Mouse (Mus musculus): ENCODE results near the gene Ncor2. TPM values are rescaled to one million over a fixed set of nuclear protein-coding genes. Genes with fewer than 3 reads are reported as not detected.

Gene Ncor2
- total and polyA plus RNA-seq, 2 experiments = 7.1 to 15.0 TPM

DNA sequence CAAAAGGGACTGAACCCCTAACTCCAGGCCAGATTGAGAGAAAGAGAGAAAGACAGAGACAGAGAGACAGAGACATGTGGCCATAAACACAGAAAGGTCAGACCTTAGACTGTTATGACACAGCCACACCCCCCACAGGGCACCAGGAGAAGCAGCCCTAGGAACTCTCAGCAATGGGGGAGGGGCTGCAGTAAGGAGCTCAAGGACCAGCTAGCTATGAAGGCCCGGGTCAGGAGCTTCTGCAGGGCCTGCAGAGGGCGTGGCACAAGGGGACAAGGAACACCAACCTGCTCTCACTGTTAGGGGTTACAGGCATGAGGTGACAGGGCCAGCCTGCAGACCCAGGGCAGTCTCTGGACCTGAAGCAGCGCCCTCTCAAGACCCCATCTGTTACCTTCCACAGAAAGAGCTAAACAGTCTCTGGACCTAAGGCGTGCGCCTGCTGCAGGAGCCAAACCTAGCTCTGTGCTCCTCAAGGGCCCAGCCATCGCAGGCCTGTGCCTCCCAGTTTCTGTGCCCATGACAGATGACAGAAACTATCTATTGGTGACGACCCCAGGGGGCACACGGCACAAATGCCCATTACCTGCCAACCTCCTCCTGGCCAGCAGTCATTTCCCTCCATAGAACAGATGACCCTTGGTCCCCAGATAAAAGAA lies 21.5 kb downstream of the Ncor2 start:
- no peaks in the 10 kb centered on the region for H3K27me3 ChIP-seq (ENCODE audit: control insufficient read depth, insufficient read depth, low read length)
- H3K36me3 ChIP-seq (ENCODE audit: control insufficient read depth, insufficient read depth, low read length) = no peaks in the 10 kb centered on the region
- H3K4me3 ChIP-seq (ENCODE audit: insufficient read depth, low read depth, low read length) = no peak overlapping the region
- WGBS = 66% methylated on average over 8 of the region's 8 CpGs
- TF ChIP-seq CTCF (IDR thresholded peaks at IDR 0.05; ENCODE audit: low read depth, low read length) (no peak), POLR2A (IDR thresholded peaks at IDR 0.05; ENCODE audit: extremely low read depth, insufficient read depth, low read length) (no peak)
- H3K79me2 ChIP-seq (ENCODE audit: control insufficient read depth, insufficient read depth, low read length) = peaks cover 92% of the 10 kb centered on the region
- H3K4me1 ChIP-seq (ENCODE audit: control insufficient read depth, insufficient read depth, low read length) = peaks cover 37% of the 10 kb centered on the region
- no peak for DNase-seq (ENCODE audit: extremely low read depth, low read depth, low spot score)
- H3K27ac ChIP-seq (replicated peaks; ENCODE audit: insufficient read depth, low read depth, low read length) = no peak overlapping the region
- no peak overlapping the region for H3K9ac ChIP-seq (ENCODE audit: low read depth, low read length)

DNA sequence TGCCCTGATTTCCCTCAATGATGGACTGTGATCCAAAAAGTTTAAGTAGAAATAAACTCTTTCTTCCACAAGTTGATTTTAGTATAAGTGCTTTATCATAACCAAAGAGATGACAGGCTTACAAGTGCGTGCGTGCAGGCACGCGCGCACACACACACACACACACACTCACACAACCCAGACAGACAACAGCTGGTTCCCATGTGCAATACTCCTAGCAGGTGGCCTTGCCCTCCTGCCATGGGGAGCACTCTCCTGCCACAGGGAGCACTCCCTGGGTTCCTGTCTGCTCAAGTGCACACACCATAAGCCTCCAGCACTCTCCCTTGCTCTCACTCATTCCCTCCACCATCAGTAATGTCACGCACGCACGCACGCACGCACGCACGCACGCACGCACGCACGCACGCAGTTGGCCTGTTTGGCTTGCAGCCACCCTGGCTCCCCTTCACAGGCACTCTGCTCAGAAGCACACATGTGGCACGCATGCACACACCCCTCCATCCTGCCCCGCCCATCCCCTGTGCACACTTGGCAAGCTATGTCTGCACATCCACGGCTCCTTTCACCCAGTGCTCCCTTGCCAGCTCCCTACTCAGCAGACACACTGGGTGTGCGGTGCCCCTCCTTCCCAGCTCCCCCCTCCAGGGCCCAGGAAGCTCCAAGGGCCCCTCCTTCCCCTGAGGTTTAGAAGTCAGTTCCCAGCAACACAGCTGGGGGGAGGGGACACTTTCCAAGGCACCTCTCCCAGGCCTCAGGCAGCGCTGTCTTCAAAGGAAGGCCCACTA lies 22.4 kb downstream of the Ncor2 start:
- TF ChIP-seq CTCF (IDR thresholded peaks at IDR 0.05; ENCODE audit: low read depth, low read length) (no peak), POLR2A (IDR thresholded peaks at IDR 0.05; ENCODE audit: extremely low read depth, insufficient read depth, low read length) (no peak)
- peaks cover 91% of the 10 kb centered on the region for H3K79me2 ChIP-seq (ENCODE audit: control insufficient read depth, insufficient read depth, low read length)
- no peaks in the 10 kb centered on the region for H3K27me3 ChIP-seq (ENCODE audit: control insufficient read depth, insufficient read depth, low read length)
- H3K4me1 ChIP-seq (ENCODE audit: control insufficient read depth, insufficient read depth, low read length) = peaks cover 35% of the 10 kb centered on the region
- no peaks in the 10 kb centered on the region for H3K36me3 ChIP-seq (ENCODE audit: control insufficient read depth, insufficient read depth, low read length)
- H3K9ac ChIP-seq (ENCODE audit: low read depth, low read length) = no peak overlapping the region
- H3K27ac ChIP-seq (replicated peaks; ENCODE audit: insufficient read depth, low read depth, low read length) = no peak overlapping the region
- 88% methylated on average over 22 of the region's 22 CpGs for WGBS
- no peak for DNase-seq (ENCODE audit: extremely low read depth, low read depth, low spot score)
- H3K4me3 ChIP-seq (ENCODE audit: insufficient read depth, low read depth, low read length) = no peak overlapping the region

DNA sequence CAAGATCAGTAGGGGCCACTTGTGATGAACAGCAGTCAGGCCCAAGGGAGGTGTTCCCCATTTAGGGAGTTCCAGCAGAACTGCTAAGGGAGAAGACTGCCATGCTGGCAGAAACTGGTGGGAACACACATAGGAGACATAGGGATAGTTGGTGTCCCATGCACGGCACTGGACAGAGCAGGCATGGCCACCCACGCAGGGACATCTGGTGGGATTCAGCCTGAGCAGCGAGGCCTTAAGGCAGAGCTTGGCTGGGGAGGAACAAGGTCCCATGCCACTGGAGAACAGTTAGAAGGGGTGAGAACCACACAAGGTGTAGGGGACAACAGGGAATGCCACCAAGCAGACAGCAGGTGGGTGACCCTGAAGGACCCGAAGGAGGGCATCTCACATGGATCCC lies 23.6 kb downstream of the Ncor2 start:
- TF ChIP-seq POLR2A (IDR thresholded peaks at IDR 0.05; ENCODE audit: extremely low read depth, insufficient read depth, low read length) = no peak
- no peak for TF ChIP-seq CTCF (IDR thresholded peaks at IDR 0.05; ENCODE audit: low read depth, low read length)
- Histone ChIP-seq H3K79me2 (ENCODE audit: control insufficient read depth, insufficient read depth, low read length) (peaks cover 93% of the 10 kb centered on the region), H3K4me3 (ENCODE audit: insufficient read depth, low read depth, low read length) (no peak overlapping the region), H3K36me3 (ENCODE audit: control insufficient read depth, insufficient read depth, low read length) (no peaks in the 10 kb centered on the region), H3K27ac (replicated peaks; ENCODE audit: insufficient read depth, low read depth, low read length) (no peak overlapping the region), H3K4me1 (ENCODE audit: control insufficient read depth, insufficient read depth, low read length) (peaks cover 38% of the 10 kb centered on the region), H3K27me3 (ENCODE audit: control insufficient read depth, insufficient read depth, low read length) (no peaks in the 10 kb centered on the region), H3K9ac (ENCODE audit: low read depth, low read length) (no peak overlapping the region)
- no peak for DNase-seq (ENCODE audit: extremely low read depth, low read depth, low spot score)
- WGBS = 94% methylated on average over 4 of the region's 4 CpGs

DNA sequence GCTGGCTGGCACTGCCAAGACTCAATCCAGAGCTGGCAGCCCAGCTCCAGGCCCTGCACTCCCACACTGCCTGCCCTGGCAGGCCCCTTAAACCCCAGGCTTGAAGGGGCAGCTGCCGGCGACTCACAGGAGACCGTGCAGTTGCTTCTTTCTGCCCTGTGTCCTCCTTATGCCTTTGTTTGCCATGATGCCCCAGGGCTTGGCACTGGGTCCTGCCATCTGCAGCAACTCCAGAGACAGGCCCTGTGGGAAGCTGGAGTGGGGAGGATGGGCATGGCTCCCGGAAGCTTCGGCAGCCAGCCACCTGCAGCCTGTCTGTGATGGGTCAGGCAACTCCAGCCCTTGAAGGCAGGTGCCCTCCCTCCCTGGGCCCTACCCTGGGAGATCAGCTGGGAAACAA lies 24.0 kb downstream of the Ncor2 start:
- Histone ChIP-seq H3K27ac (replicated peaks; ENCODE audit: insufficient read depth, low read depth, low read length) (no peak overlapping the region), H3K4me3 (ENCODE audit: insufficient read depth, low read depth, low read length) (no peak overlapping the region), H3K4me1 (ENCODE audit: control insufficient read depth, insufficient read depth, low read length) (peaks cover 38% of the 10 kb centered on the region), H3K36me3 (ENCODE audit: control insufficient read depth, insufficient read depth, low read length) (no peaks in the 10 kb centered on the region), H3K79me2 (ENCODE audit: control insufficient read depth, insufficient read depth, low read length) (peaks cover 89% of the 10 kb centered on the region), H3K9ac (ENCODE audit: low read depth, low read length) (no peak overlapping the region), H3K27me3 (ENCODE audit: control insufficient read depth, insufficient read depth, low read length) (no peaks in the 10 kb centered on the region)
- TF ChIP-seq POLR2A (IDR thresholded peaks at IDR 0.05; ENCODE audit: extremely low read depth, insufficient read depth, low read length) (no peak), CTCF (IDR thresholded peaks at IDR 0.05; ENCODE audit: low read depth, low read length) (no peak)
- 15% methylated on average over 5 of the region's 5 CpGs for WGBS
- DNase-seq (ENCODE audit: extremely low read depth, low read depth, low spot score) = no peak

DNA sequence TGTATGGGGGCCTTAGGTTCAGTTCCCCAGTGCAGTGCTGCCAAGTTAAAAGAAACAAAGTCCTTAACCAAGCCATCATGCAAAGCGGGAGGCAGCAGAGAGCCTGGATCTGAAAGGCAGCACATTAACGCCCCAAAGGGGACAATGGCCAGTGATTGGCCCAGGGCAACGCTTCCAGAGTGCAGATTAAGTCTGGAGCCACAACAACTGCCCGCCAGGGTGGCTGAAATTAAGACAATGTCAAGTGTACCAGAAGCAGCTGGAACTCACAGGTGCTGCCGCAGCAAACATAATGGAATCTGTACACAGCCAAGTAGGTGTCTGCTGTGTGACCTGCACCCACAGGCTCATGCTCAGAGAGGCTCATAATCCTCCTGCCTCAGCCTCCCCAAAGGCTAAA lies 24.8 kb downstream of the Ncor2 start:
- Histone ChIP-seq H3K79me2 (ENCODE audit: control insufficient read depth, insufficient read depth, low read length) (peaks cover 84% of the 10 kb centered on the region), H3K4me1 (ENCODE audit: control insufficient read depth, insufficient read depth, low read length) (peaks cover 35% of the 10 kb centered on the region), H3K9ac (ENCODE audit: low read depth, low read length) (no peak overlapping the region), H3K36me3 (ENCODE audit: control insufficient read depth, insufficient read depth, low read length) (no peaks in the 10 kb centered on the region), H3K27ac (replicated peaks; ENCODE audit: insufficient read depth, low read depth, low read length) (no peak overlapping the region), H3K4me3 (ENCODE audit: insufficient read depth, low read depth, low read length) (no peak overlapping the region), H3K27me3 (ENCODE audit: control insufficient read depth, insufficient read depth, low read length) (no peaks in the 10 kb centered on the region)
- TF ChIP-seq POLR2A (IDR thresholded peaks at IDR 0.05; ENCODE audit: extremely low read depth, insufficient read depth, low read length) (no peak), CTCF (IDR thresholded peaks at IDR 0.05; ENCODE audit: low read depth, low read length) (no peak)
- no peak for DNase-seq (ENCODE audit: extremely low read depth, low read depth, low spot score)
- 56% methylated on average over 5 of the region's 5 CpGs for WGBS
